Mouse (Mus musculus) liver, postnatal 0 days (tissue): Measurements from ENCODE around the gene Btbd35f1. TPM values are rescaled to one million over a fixed set of nuclear protein-coding genes. Genes with fewer than 3 reads are reported as not detected.
"Not testable (repeated sequence)": the region's sequence is repeated elsewhere in the genome, so short reads cannot be mapped to it uniquely, and the experiment has no call there.

Experiments
- ATAC-seq: fragments of 200-750 bp; cut with Nextera tagmentation; 2 replicates; pipeline ENCODE4 v1.8.0; 2017; ENCODE audit warnings: mild to moderate bottlenecking, moderate library complexity
- DNase-seq: peaks from one replicate; pipeline ENCODE4 v3.0.0-alpha.2; 2016
- H3K27ac ChIP-seq: fragments of 300-500 bp; sonication (generic); 2 replicates; pipeline ENCODE4 v1.5.1; 2014; ENCODE audit warnings: antibody characterized with exemption, moderate library complexity, mild to moderate bottlenecking, low read depth
- H3K27me3 ChIP-seq: fragments of 300-500 bp; sonication (generic); 2 replicates; pipeline ENCODE4 v1.6.1; 2014; ENCODE audit warnings: low read length, control low read depth, mixed read lengths; ENCODE audit not compliant: insufficient read depth
- H3K36me3 ChIP-seq: fragments of 300-500 bp; sonication (generic); replicated peaks from 2 replicates; pipeline ENCODE4 v1.6.1; 2014; ENCODE audit warnings: mild to moderate bottlenecking, control low read depth, low read length, moderate library complexity, mixed read lengths; ENCODE audit not compliant: insufficient read depth
- H3K4me1 ChIP-seq: fragments of 300-500 bp; sonication (generic); 2 replicates; pipeline ENCODE4 v1.6.1; 2014; ENCODE audit warnings: antibody characterized with exemption, mild to moderate bottlenecking, control low read depth; ENCODE audit not compliant: insufficient read depth
- H3K4me2 ChIP-seq: fragments of 300-500 bp; sonication (generic); 2 replicates; pipeline ENCODE4 v1.6.1; 2014; ENCODE audit warnings: low read depth, mild to moderate bottlenecking, low read length, moderate library complexity, mixed read lengths
- H3K4me3 ChIP-seq: fragments of 300-500 bp; sonication (generic); 2 replicates; pipeline ENCODE4 v1.5.1; 2014; ENCODE audit warnings: low read depth, low read length
- H3K9ac ChIP-seq: fragments of 300-500 bp; sonication (generic); replicated peaks from 2 replicates; pipeline ENCODE4 v1.6.1; 2014; ENCODE audit warnings: mild to moderate bottlenecking, moderate library complexity
- H3K9me3 ChIP-seq: fragments of 300-500 bp; sonication (generic); 2 replicates; pipeline ENCODE4 v1.6.1; 2016; ENCODE audit warnings: mild to moderate bottlenecking, control low read depth, low read length, mixed read lengths
- WGBS: fragments of 180-500 bp; shearing (Covaris S2); extraction: QIAGEN DNeasy Blood & Tissue Kit; methylation state at CpG from one replicate; pipeline ENCODE4 v1.1.7; 2014; ENCODE audit not compliant: insufficient replicate concordance; 5-methylcytosine and 5-hydroxymethylcytosine counted together
- polyA plus RNA-seq: library from polyadenylated mRNA; unstranded; fragments of >200 nt; fragmentation: Nextera tagmentation; extraction: Ambion mirVana; gene quantifications from 2 replicates; pipeline ENCODE4 v1.2.1, GENCODE M21; 2015

The Btbd35f1 gene
- not detected in 2 replicates for polyA plus RNA-seq

- not testable (repeated sequence) for H3K27ac ChIP-seq, H3K27me3 ChIP-seq, H3K4me1 ChIP-seq, H3K9ac ChIP-seq, H3K36me3 ChIP-seq, H3K4me3 ChIP-seq, DNase-seq, H3K9me3 ChIP-seq, H3K4me2 ChIP-seq, ATAC-seq
- no CpG with 5 or more reads among the region's 3 CpGs for WGBS
Measured at GRCm38 (mm10) chrX:32559755-32560154, at the start of gene Btbd35f1. Btbd35f1 (plus strand) TSS chrX:32560055.

DNA sequence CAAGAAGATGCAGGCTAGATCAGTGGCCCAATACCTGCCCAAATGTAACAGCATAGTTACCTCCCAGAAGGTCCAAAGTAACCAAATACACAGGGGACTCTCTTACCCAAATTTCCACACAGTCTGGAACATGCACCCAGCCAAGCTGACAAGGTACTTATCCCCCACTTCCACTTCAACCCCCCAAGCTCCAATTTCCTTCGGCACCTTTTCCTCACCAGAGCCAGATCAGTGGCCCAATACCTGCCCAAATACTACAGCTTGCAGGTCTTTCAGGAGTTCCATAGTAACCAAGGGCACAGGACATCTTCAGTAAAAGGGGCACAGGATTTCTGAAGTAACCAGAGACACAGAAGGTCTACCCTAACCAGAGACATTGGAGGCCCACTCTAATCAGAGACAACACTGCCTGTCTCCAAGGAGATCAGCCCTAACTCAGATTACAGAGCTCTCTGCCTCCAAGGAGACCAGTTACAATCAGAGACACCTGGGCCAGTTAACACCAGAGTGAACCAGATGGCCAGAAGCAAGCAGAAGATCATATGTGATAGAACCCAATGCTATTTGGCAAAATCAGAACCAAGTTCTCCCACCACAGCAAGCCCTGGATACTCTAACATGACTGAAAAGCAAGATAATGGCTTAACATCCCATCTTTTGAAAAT, 31.2 kb downstream of the Btbd35f1 start:
- 62% methylated on average over 1 of the region's 1 CpGs for WGBS
- H3K36me3 ChIP-seq: not testable (repeated sequence)

DNA sequence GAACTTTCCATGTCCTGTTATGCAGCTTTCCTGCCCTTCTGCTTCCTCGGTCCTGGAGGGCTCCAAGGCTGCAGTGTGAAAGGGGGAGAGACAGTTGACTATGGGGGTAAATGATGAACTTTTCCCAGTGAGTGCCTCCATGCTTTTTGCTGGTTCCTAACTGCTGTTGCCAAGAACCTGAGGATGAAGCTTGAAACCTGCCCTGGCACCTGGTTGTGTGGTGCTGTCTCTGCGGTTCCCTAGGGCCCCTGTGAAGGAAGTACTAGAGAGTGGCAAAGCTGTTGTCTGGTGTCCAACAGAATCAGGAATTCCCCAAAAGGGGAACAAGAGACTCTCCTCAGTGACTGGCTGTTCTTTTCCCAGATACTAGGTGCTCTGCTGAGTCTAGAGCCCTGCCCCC, 41.2 kb downstream of the Btbd35f1 start:
- ATAC-seq, H3K36me3 ChIP-seq: not testable (repeated sequence)

More for the DNA sequence above, 31.2 kb downstream of the Btbd35f1 start:
- not testable (repeated sequence) for ATAC-seq, H3K9ac ChIP-seq, H3K4me3 ChIP-seq, H3K4me1 ChIP-seq, DNase-seq, H3K4me2 ChIP-seq, H3K27ac ChIP-seq, H3K27me3 ChIP-seq, H3K9me3 ChIP-seq

GRCm38 (mm10) chrX:32601425-32601824, 41.6 kb downstream of the Btbd35f1 start:
- H3K27me3 ChIP-seq, ATAC-seq: not testable (repeated sequence)
- WGBS: 76% methylated on average over 3 of the region's 3 CpGs

More for the DNA sequence above, 41.2 kb downstream of the Btbd35f1 start:
- not testable (repeated sequence) for H3K4me3 ChIP-seq, H3K4me2 ChIP-seq, H3K9me3 ChIP-seq, DNase-seq, H3K4me1 ChIP-seq, H3K27me3 ChIP-seq, H3K9ac ChIP-seq, H3K27ac ChIP-seq
- WGBS: 86% methylated on average over 1 of the region's 2 CpGs

More at GRCm38 (mm10) chrX:32601425-32601824, 41.6 kb downstream of the Btbd35f1 start:
- H3K4me2 ChIP-seq, H3K4me1 ChIP-seq, H3K27ac ChIP-seq, H3K4me3 ChIP-seq, DNase-seq, H3K9ac ChIP-seq, H3K36me3 ChIP-seq, H3K9me3 ChIP-seq: not testable (repeated sequence)

Other genes with a start within 250 kb of the Btbd35f1 start
- gene Gm5926, start 90.7 kb downstream of the Btbd35f1 start, polyA plus RNA-seq: not detected in 2 replicates
- gene Btbd35f21, start 166.1 kb downstream of the Btbd35f1 start, polyA plus RNA-seq: not detected in 2 replicates